Mouse (Mus musculus): ENCODE measurements at regions not wholly inside any gene's neighbourhood (a gene's known extent, or its start where the extent isn't known, plus 50 kb on each side); places are given as distances from the start of the nearest gene placed in this dataset.

GRCm38 (mm10) chr15:12047349-12048213 is 50.8 kb upstream of the Sub1 start:
- no peak overlapping the region for H3K9ac ChIP-seq (replicated peaks; ENCODE audit: low read depth, low read length)
- H3K4me1 ChIP-seq (ENCODE audit: control insufficient read depth, insufficient read depth) = no peaks in the 10 kb centered on the region
- WGBS = 83% methylated on average over 18 of the region's 18 CpGs
- DNase-seq (ENCODE audit: low spot score) = no peak
- ATAC-seq (ENCODE audit: insufficient read depth, low read depth) = no peak
- no peak overlapping the region for H3K4me3 ChIP-seq (ENCODE audit: low read depth, low read length)
- H3K4me2 ChIP-seq (ENCODE audit: low read depth, low read length) = no peak overlapping the region
- no peaks in the 10 kb centered on the region for H3K9me3 ChIP-seq (replicated peaks; ENCODE audit: control insufficient read depth, low read length)
- H3K36me3 ChIP-seq (replicated peaks; ENCODE audit: control insufficient read depth, insufficient read depth, low read length) = no peaks in the 10 kb centered on the region
- H3K27me3 ChIP-seq (ENCODE audit: control insufficient read depth, insufficient read depth, low read length) = no peaks in the 10 kb centered on the region
- H3K27ac ChIP-seq (ENCODE audit: low read depth) = no peak overlapping the region
- no peak for TF ChIP-seq EP300 (IDR thresholded peaks at IDR 0.05; ENCODE audit: low read depth)
- TF ChIP-seq CTCF (IDR thresholded peaks at IDR 0.05; ENCODE audit: low read depth) = peak; percentile 9; the same call in 1 of the 2 replicates

All from heart, postnatal 0 days (tissue).